Mouse (Mus musculus) cerebellum, postnatal 4 days (tissue): Measurements from ENCODE around the gene Hist1h2bn.

Experiments
- DNase-seq, 2 experiments: peaks; one replicate each; pipeline ENCODE4 v3.0.0; 2022; ENCODE audit warnings: low spot score in 2 of 2, mixed read lengths in 1 of 2

Hist1h2bn gene

GRCm38 (mm10) chr13:21727948-21728572, 25.9 kb upstream of the Hist1h2bn start:
- DNase-seq: no peak

- no peak for DNase-seq
Observed at GRCm38 (mm10) chr13:21729544-21729943, 24.4 kb upstream of the Hist1h2bn start.

GRCm38 (mm10) chr13:21733466-21733865, 20.5 kb upstream of the Hist1h2bn start:
- no peak for DNase-seq

GRCm38 (mm10) chr13:21734010-21734905, 19.7 kb upstream of the Hist1h2bn start:
- peak; percentile 26 to 82 for DNase-seq

- peak; percentile 61 to 79 for DNase-seq
Observed at GRCm38 (mm10) chr13:21734906-21735767, 18.8 kb upstream of the Hist1h2bn start, which contains the start of gene Hist1h4j. Gene Hist1h4j (plus strand): TSS chr13:21735064.

- DNase-seq: no peak
Observed at GRCm38 (mm10) chr13:21745006-21745405, 8.9 kb upstream of the Hist1h2bn start.

GRCm38 (mm10) chr13:21749387-21750158, 4.3 kb upstream of the Hist1h2bn start:
- no peak for DNase-seq

- DNase-seq: peak; percentile 92 to 95
Observed at GRCm38 (mm10) chr13:21750159-21751017, 3.5 kb upstream of the Hist1h2bn start, which contains the start of gene Hist1h4k. Gene Hist1h4k (minus strand): TSS chr13:21750505.

- no peak for DNase-seq
Observed at GRCm38 (mm10) chr13:21751417-21751816, 2.5 kb upstream of the Hist1h2bn start.

- DNase-seq: no peak
Observed at GRCm38 (mm10) chr13:21751827-21752226, 2.1 kb upstream of the Hist1h2bn start.

GRCm38 (mm10) chr13:21752356-21752755, 1.6 kb upstream of the Hist1h2bn start:
- DNase-seq: no peak

GRCm38 (mm10) chr13:21753051-21753523, 836 bp upstream of the Hist1h2bn start:
- no peak for DNase-seq

- DNase-seq: peak in 1 of 2 experiments; percentile 21
Observed at GRCm38 (mm10) chr13:21754294-21755001, 525 bp downstream of the Hist1h2bn start.

- no peak for DNase-seq
Observed at GRCm38 (mm10) chr13:21755707-21756106, 1.8 kb downstream of the Hist1h2bn start.

GRCm38 (mm10) chr13:21778814-21779766, 25.2 kb downstream of the Hist1h2bn start:
- peak; percentile 28 to 56 for DNase-seq

GRCm38 (mm10) chr13:21779767-21780731, 26.1 kb downstream of the Hist1h2bn start, which contains the start of gene Hist1h1b:
Gene Hist1h1b (minus strand): TSS chr13:21780625.
- peak; percentile 24 to 49 for DNase-seq
